Mouse (Mus musculus) myocyte (in vitro differentiated cells): ENCODE results near the gene Sri.

ENCODE experiments used
- CEBPB ChIP-seq: IDR thresholded peaks from 2 replicates; pipeline ENCODE4 v1.6.1; 2011; ENCODE audit warnings: mild to moderate bottlenecking, moderate library complexity; ENCODE audit not compliant: poor library complexity, insufficient read depth, severe bottlenecking
- E2F4 ChIP-seq: IDR thresholded peaks from one replicate; pipeline ENCODE4 v1.6.1; 2011; ENCODE audit warnings: mild to moderate bottlenecking, control low read depth, moderate library complexity; ENCODE audit not compliant: insufficient read depth
- MAX ChIP-seq: IDR thresholded peaks from one replicate; pipeline ENCODE4 v1.6.1; 2011; ENCODE audit warnings: low read depth, mild to moderate bottlenecking, control low read depth
- MYOG ChIP-seq, 3 experiments: IDR thresholded peaks; one replicate each; pipeline ENCODE4 v1.6.1; 2011; ENCODE audit warnings: control low read depth in 2 of 3, low read depth in 2 of 3, mild to moderate bottlenecking in 2 of 3; ENCODE audit not compliant: insufficient read length in 2 of 3, control insufficient read depth in 1 of 3, insufficient read depth in 1 of 3
- POLR2A ChIP-seq: IDR thresholded peaks from one replicate; pipeline ENCODE4 v1.6.1; 2011; ENCODE audit warnings: low read depth, mild to moderate bottlenecking, control low read depth, moderate library complexity; ENCODE audit not compliant: insufficient read length
- TCF12 ChIP-seq: IDR thresholded peaks from one replicate; pipeline ENCODE4 v1.6.1; 2011; ENCODE audit warnings: mild to moderate bottlenecking, control low read depth; ENCODE audit not compliant: poor library complexity, insufficient read depth, severe bottlenecking
- TCF3 ChIP-seq: IDR thresholded peaks from one replicate; pipeline ENCODE4 v1.6.1; 2011; ENCODE audit warnings: low read depth, control low read depth; ENCODE audit not compliant: insufficient read length
- USF1 ChIP-seq: IDR thresholded peaks from one replicate; pipeline ENCODE4 v1.6.1; 2011; ENCODE audit warnings: low read depth, mild to moderate bottlenecking, control low read depth, moderate library complexity

- no peak for TF ChIP-seq TCF12
- TF ChIP-seq POLR2A: no peak
- no peak for TF ChIP-seq USF1
- TF ChIP-seq E2F4: no peak
- no peak for TF ChIP-seq MAX
- TF ChIP-seq MYOG (IDR thresholded peaks at IDR 0.05; ENCODE audit: control insufficient read depth in 1 of 3, insufficient read depth in 1 of 3, insufficient read length in 2 of 3, low read depth in 2 of 3): no peak
- no peak for TF ChIP-seq TCF3
- TF ChIP-seq CEBPB: no peak
Measured at GRCm38 (mm10) chr5:8082800-8083509, 37.1 kb downstream of the Sri start.
